Mouse (Mus musculus) limb, embryonic 12.5 days (tissue): ENCODE measurements around the gene Tmem121b. TPM values are rescaled to one million over a fixed set of nuclear protein-coding genes. Genes with fewer than 3 reads are reported as not detected.

Experiments used
- ATAC-seq: fragments of 200-750 bp; cut with Nextera tagmentation; 2 replicates; pipeline ENCODE4 v1.8.0; 2017; ENCODE audit warnings: low read depth, moderate TSS enrichment; ENCODE audit not compliant: insufficient number of reproducible peaks, insufficient read depth, low FRiP score, low TSS enrichment
- H3K27ac ChIP-seq: fragments of 300-500 bp; sonication (generic); 2 replicates; pipeline ENCODE4 v1.5.1; 2016; ENCODE audit warnings: mild to moderate bottlenecking, moderate library complexity
- H3K27me3 ChIP-seq: fragments of 300-500 bp; sonication (generic); 2 replicates; pipeline ENCODE4 v1.6.1; 2016; ENCODE audit warnings: mild to moderate bottlenecking, moderate library complexity
- H3K36me3 ChIP-seq: fragments of 300-500 bp; sonication (generic); 2 replicates; pipeline ENCODE4 v1.6.1; 2016; ENCODE audit warnings: mild to moderate bottlenecking, moderate library complexity
- H3K4me1 ChIP-seq: fragments of 300-500 bp; sonication (generic); replicated peaks from 2 replicates; pipeline ENCODE4 v1.6.1; 2016
- H3K4me2 ChIP-seq: fragments of 300-500 bp; sonication (generic); 2 replicates; pipeline ENCODE4 v1.6.1; 2016; ENCODE audit warnings: mild to moderate bottlenecking, moderate library complexity
- H3K4me3 ChIP-seq: fragments of 300-500 bp; sonication (generic); replicated peaks from 2 replicates; pipeline ENCODE4 v1.5.1; 2016; ENCODE audit warnings: mild to moderate bottlenecking
- H3K9ac ChIP-seq: fragments of 300-500 bp; sonication (generic); replicated peaks from 2 replicates; pipeline ENCODE4 v1.6.1; 2016; ENCODE audit warnings: mild to moderate bottlenecking, moderate library complexity
- H3K9me3 ChIP-seq: fragments of 300-500 bp; sonication (generic); 2 replicates; pipeline ENCODE4 v1.6.1; 2016; ENCODE audit warnings: mild to moderate bottlenecking, moderate library complexity
- WGBS: fragments of 180-500 bp; shearing (Covaris S2); methylation state at CpG from one replicate; pipeline ENCODE4 v1.1.7; 2016; 5-methylcytosine and 5-hydroxymethylcytosine counted together
- polyA plus RNA-seq: library from polyadenylated mRNA; unstranded; fragments of >200 nt; fragmentation: Nextera tagmentation; extraction: Ambion mirVana; gene quantifications from 2 replicates; pipeline ENCODE4 v1.2.1, GENCODE M21; 2016

The Tmem121b gene
- polyA plus RNA-seq, 1 experiment from 2014 or later = 0.31 TPM

GRCm38 (mm10) chr6:120519647-120520046 lies 26.0 kb upstream of the Tmem121b start:
- Histone ChIP-seq H3K27me3 (no peaks in the 10 kb centered on the region), H3K9me3 (no peaks in the 10 kb centered on the region), H3K4me3 (no peak overlapping the region), H3K4me1 (no peaks in the 10 kb centered on the region), H3K4me2 (no peak overlapping the region), H3K36me3 (peaks cover 77% of the 10 kb centered on the region), H3K9ac (no peak overlapping the region), H3K27ac (no peak overlapping the region)
- 84% methylated on average over 5 of the region's 5 CpGs for WGBS
- no peak for ATAC-seq

DNA sequence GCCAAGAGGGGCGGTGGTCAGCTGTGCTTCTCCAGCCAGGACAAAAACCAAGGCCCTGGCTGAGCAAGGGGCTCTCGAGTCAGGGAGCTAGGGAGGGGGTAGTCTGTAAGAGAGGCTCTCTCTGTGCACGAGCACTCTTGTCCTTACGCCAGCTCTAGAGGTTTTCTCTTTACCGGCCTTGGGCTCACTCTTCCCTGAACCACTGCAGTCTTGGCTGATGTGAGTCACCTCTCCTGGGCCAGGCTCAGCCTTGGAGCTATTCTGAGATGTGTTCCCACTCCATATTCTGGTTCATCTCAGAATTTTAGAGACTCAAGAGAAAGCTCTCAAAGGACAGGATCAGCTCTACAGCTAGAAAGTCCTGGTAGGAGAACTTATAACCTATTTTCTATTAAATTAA lies 23.7 kb upstream of the Tmem121b start:
- WGBS = 87% methylated on average over 5 of the region's 5 CpGs
- peaks cover 89% of the 10 kb centered on the region for H3K36me3 ChIP-seq

GRCm38 (mm10) chr6:120516879-120517278 lies 23.3 kb upstream of the Tmem121b start:
- Histone ChIP-seq H3K27me3 (no peaks in the 10 kb centered on the region), H3K4me1 (no peaks in the 10 kb centered on the region), H3K36me3 (peaks cover 85% of the 10 kb centered on the region), H3K27ac (no peak overlapping the region), H3K4me3 (no peak overlapping the region), H3K9ac (no peak overlapping the region), H3K4me2 (no peak overlapping the region), H3K9me3 (no peaks in the 10 kb centered on the region)
- 89% methylated on average over 6 of the region's 6 CpGs for WGBS
- ATAC-seq = no peak

More for the DNA sequence above, 23.7 kb upstream of the Tmem121b start:
- no peaks in the 10 kb centered on the region for H3K4me1 ChIP-seq
- H3K27me3 ChIP-seq = no peaks in the 10 kb centered on the region
- ATAC-seq = no peak
- H3K9me3 ChIP-seq = no peaks in the 10 kb centered on the region
- H3K9ac ChIP-seq = no peak overlapping the region
- H3K4me3 ChIP-seq = no peak overlapping the region
- no peak overlapping the region for H3K27ac ChIP-seq
- no peak overlapping the region for H3K4me2 ChIP-seq

DNA sequence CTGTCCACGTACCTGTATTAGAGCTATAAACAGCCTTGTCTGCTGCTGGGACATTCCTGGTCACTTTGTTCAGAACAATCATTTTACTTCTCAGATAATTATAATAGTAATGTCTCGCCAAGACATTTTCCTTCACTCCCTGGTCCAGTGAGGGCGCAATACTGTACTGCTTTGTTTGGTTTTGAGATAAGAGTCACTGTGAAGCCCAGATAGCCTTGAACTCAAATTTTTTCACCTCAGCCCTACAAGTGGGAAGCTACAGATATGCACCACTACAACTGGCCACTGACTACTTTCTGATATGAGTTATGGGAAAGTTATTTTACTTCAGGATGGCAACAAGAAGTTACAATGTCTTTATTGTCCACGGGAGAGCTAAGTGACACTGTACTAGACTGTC lies 22.8 kb upstream of the Tmem121b start:
- no peaks in the 10 kb centered on the region for H3K4me1 ChIP-seq
- no peak overlapping the region for H3K9ac ChIP-seq
- no peaks in the 10 kb centered on the region for H3K9me3 ChIP-seq
- 96% methylated on average over 4 of the region's 4 CpGs for WGBS
- no peak overlapping the region for H3K4me2 ChIP-seq
- peaks cover 85% of the 10 kb centered on the region for H3K36me3 ChIP-seq
- H3K27me3 ChIP-seq = no peaks in the 10 kb centered on the region
- no peak overlapping the region for H3K4me3 ChIP-seq
- ATAC-seq = no peak
- H3K27ac ChIP-seq = no peak overlapping the region

- Histone ChIP-seq H3K27me3 (no peaks in the 10 kb centered on the region), H3K4me2 (no peak overlapping the region), H3K4me3 (no peak overlapping the region), H3K9ac (no peak overlapping the region), H3K4me1 (no peaks in the 10 kb centered on the region), H3K9me3 (no peaks in the 10 kb centered on the region), H3K36me3 (peaks cover 87% of the 10 kb centered on the region), H3K27ac (no peak overlapping the region)
- ATAC-seq = no peak
- 72% methylated on average over 6 of the region's 6 CpGs for WGBS
Measured at GRCm38 (mm10) chr6:120511212-120511611, 17.6 kb upstream of the Tmem121b start.

DNA sequence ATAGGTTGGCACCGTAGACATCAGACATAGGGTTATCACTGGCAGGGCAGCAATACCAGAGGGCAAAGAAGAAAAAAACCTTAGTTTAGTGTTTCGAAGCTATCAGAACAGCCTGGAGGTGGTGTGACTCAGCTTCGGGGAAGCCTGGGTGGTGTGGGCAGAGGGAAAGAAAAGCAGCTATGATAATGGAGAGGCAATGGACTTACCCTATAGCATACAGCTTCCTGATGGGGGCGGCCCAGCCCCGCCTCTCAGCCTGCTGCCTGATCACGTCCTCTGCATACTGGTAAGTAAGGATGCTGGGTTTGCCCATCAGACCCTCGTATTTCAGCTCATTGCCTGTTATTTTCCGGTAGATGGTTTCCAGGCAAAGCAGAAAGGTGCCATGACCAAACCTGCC lies 16.8 kb upstream of the Tmem121b start:
- Histone ChIP-seq H3K9me3 (no peaks in the 10 kb centered on the region), H3K9ac (no peak overlapping the region), H3K36me3 (peaks cover 79% of the 10 kb centered on the region), H3K4me1 (peaks cover 5% of the 10 kb centered on the region; the same call in 1 of the 2 replicates), H3K27me3 (no peaks in the 10 kb centered on the region), H3K4me2 (no peak overlapping the region), H3K27ac (no peak overlapping the region), H3K4me3 (no peak overlapping the region)
- WGBS = 88% methylated on average over 8 of the region's 8 CpGs
- no peak for ATAC-seq

DNA sequence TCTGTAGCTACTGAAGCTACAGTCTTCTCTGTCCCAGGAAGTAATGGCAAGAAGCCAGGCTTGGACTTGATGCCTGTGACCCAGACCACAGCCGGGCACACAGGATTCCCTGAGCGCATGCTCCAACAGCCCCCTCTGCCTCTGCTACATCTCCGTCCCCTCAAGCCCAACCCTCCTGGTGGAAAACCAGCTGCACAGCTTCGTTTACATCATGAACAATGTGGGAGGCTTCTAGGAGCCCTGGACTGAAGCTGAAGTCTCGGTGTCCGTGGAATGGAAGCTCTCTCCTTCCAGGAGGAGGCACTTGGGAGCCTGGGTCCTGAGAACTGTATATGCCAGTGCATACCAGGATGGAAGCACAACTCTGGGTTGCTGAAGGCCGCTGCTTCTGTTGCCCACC lies 16.4 kb upstream of the Tmem121b start:
- Histone ChIP-seq H3K36me3 (peaks cover 75% of the 10 kb centered on the region), H3K27me3 (no peaks in the 10 kb centered on the region), H3K9me3 (no peaks in the 10 kb centered on the region), H3K4me3 (no peak overlapping the region), H3K4me2 (no peak overlapping the region), H3K4me1 (peaks cover 8% of the 10 kb centered on the region; the same call in 1 of the 2 replicates), H3K27ac (no peak overlapping the region), H3K9ac (no peak overlapping the region)
- ATAC-seq = no peak
- WGBS = 83% methylated on average over 7 of the region's 7 CpGs

- WGBS = 83% methylated on average over 4 of the region's 4 CpGs
- H3K4me3 ChIP-seq = no peak overlapping the region
Measured at GRCm38 (mm10) chr6:120508645-120509044, 15.0 kb upstream of the Tmem121b start.

DNA sequence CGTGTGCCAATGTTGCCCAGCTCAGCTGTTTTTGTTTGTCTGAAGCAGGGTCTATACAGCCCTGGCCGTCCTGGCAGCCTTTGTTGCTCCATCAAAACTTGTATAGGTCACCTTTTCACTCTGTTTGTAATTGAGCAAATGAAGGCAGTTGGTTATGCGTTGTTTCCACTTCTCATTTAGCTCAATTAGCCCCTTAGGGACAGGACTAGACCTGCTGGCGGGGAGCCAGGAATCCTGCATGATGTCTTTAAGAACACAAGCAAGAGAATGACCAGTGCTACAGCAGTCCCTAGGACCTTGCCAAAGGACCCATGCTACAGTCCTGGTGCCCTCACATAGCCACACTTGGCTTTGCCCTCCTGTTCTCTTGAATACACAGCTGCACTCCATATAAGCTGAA lies 11.9 kb upstream of the Tmem121b start:
- Histone ChIP-seq H3K36me3 (peaks cover 37% of the 10 kb centered on the region), H3K27me3 (no peaks in the 10 kb centered on the region), H3K4me2 (no peak overlapping the region), H3K27ac (0 out of 2 replicates have a peak overlapping the region, but pooled peaks have one; percentile 8), H3K9ac (no peak overlapping the region), H3K9me3 (peaks cover 2% of the 10 kb centered on the region; the same call in 1 of the 2 replicates), H3K4me1 (peaks cover 8% of the 10 kb centered on the region; the same call in 1 of the 2 replicates), H3K4me3 (no peak overlapping the region)
- WGBS = 61% methylated on average over 4 of the region's 4 CpGs
- no peak for ATAC-seq

More at GRCm38 (mm10) chr6:120508645-120509044, 15.0 kb upstream of the Tmem121b start:
- Histone ChIP-seq H3K36me3 (peaks cover 64% of the 10 kb centered on the region), H3K4me2 (no peak overlapping the region), H3K27me3 (no peaks in the 10 kb centered on the region), H3K9ac (no peak overlapping the region), H3K9me3 (no peaks in the 10 kb centered on the region), H3K4me1 (peaks cover 8% of the 10 kb centered on the region; the same call in 1 of the 2 replicates), H3K27ac (no peak overlapping the region)
- ATAC-seq = no peak

- Histone ChIP-seq H3K9me3 (peaks cover 6% of the 10 kb centered on the region; the same call in 1 of the 2 replicates), H3K4me3 (no peak overlapping the region), H3K36me3 (peaks cover 23% of the 10 kb centered on the region), H3K27me3 (no peaks in the 10 kb centered on the region), H3K27ac (no peak overlapping the region), H3K9ac (no peak overlapping the region), H3K4me1 (peaks cover 8% of the 10 kb centered on the region; the same call in 1 of the 2 replicates), H3K4me2 (no peak overlapping the region)
- no peak for ATAC-seq
- 59% methylated on average over 3 of the region's 3 CpGs for WGBS
Measured at GRCm38 (mm10) chr6:120504051-120504450, 10.4 kb upstream of the Tmem121b start.

DNA sequence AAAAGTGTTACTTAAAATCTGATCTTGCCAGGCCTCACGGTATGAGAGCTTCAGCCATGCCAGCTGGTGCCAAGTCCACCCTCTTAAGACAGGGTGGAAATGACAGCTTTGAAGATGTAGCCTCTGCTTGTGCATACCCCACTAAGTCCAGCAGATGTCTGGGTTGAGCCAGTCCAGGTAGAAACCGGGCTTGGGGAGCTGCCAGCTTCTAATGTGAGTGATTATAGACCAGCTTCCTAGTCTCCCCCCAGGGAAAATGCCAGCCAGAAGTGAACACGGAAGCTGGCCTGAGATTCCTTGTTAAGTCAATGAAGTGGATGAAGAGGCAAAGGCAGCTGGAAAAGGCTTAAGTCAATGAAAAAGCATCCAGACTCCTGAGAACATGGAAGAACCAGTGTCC lies 2.9 kb upstream of the Tmem121b start:
- H3K36me3 ChIP-seq = no peaks in the 10 kb centered on the region
- no peak overlapping the region for H3K27ac ChIP-seq
- H3K4me1 ChIP-seq = peaks cover 25% of the 10 kb centered on the region
- no peak overlapping the region for H3K4me3 ChIP-seq
- H3K9me3 ChIP-seq = peaks cover 6% of the 10 kb centered on the region; the same call in 1 of the 2 replicates
- ATAC-seq = no peak
- WGBS = 54% methylated on average over 3 of the region's 3 CpGs
- no peak overlapping the region for H3K9ac ChIP-seq
- H3K27me3 ChIP-seq = peaks cover 42% of the 10 kb centered on the region
- H3K4me2 ChIP-seq = no peak overlapping the region
